Mouse (Mus musculus): Measurements from ENCODE around the gene Prkar2b.
A peak's percentile ranks its signal among the peaks of the same experiment; 100 is the strongest.

The Prkar2b gene

GRCm38 (mm10) chr12:31964074-31964473 is 97.0 kb downstream of the Prkar2b start:
- DNase-seq = no peak

- no peak for DNase-seq
These were observed 105.3 kb downstream of the Prkar2b start for GRCm38 (mm10) chr12:31955843-31956242.

GRCm38 (mm10) chr12:31950659-31951031 is 110.5 kb downstream of the Prkar2b start:
- peak; percentile 66 for DNase-seq

DNA sequence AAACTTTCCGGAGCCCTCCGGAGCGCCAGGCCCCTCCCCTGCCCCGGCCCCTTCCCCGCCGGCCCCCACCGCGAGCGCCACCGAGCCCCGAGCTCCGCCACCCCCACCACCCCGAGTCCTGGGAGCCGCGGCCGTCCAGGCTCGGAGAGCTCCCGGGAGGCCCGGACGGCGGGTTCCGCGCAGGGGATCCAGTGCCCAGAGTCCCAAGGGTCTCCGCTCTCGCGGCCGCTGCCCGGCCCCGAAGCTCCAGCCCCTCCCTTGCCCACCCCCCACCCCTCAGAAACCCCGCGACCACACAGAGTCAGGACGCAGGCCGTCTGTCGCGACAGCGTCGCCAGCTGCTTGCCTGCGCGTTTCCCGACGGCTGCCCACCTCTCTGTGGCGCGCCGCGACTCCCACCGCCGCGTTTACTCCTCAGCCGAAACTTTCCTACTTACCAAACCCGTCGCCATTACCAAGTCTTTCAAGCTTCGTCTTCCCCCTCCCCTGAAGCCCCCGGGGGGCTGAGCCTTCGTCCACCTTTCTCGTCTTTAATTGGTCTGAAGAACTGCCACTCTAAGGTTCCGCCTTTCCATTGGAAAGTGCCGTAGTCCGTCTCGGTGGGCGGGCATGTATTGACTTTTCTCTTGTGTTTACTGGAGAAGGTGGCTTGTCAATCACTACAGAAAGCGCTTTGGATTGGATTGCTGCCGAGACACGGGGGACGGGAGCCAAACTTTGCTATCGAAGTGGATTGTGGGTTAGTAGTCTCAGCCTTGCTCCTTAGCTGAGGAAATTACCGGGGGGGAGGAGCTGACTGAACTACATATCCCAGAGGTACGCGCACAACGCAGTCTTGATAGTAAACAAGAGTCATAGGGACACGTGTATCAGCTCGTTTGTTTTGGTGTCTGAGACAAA is 111.1 kb downstream of the Prkar2b start, which contains the start of gene Hbp1:
Hbp1 (minus strand) TSS at position 777 of the 900 bp plus-strand sequence.
- peak; percentile 98 for DNase-seq

GRCm38 (mm10) chr12:31949193-31949741 is 111.8 kb downstream of the Prkar2b start:
- peak; percentile 92 for DNase-seq

DNA sequence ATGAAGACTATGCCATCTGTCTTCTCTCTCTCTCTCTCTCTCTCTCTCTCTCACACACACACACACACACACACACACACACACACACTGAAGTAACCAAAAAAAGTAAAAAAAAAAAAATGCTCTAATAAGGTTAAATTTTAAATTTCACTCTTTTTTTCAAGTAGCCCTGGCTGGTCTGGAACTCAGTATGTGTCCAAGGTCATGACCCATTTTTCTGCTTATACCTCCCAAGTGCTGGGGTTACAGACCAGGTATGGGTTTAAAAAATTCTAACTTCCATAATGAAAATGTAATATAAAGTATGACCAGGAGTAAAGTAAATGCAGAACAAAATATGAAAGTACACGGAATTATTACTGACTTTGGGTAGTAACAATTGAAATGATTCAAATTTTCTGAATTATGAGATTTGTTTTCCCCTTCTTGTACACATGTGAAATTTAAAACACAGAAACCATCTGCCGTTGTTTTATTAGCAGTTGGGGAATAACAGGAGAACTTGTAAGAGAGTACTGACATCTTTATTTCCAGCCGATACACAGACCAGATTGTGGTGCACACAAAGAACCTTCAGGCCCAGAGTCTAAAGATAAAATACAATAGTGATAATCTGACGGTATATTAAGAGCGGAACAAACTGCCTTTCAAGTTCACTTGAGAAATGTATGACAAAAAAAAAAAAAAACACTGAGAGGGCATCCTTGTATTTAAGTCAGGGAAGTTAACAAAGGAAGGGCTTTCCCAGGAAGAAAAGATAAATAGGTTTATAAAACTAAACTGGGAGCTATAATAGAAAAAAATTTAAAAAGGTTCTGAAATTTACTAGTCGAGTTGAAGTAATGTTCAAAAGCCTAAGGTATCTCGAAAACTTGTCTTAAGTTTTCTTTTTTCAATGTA is 112.7 kb downstream of the Prkar2b start:
- DNase-seq = no peak

GRCm38 (mm10) chr12:31947476-31947875 is 113.6 kb downstream of the Prkar2b start:
- no peak for DNase-seq

GRCm38 (mm10) chr12:31944405-31944804 is 116.7 kb downstream of the Prkar2b start:
- no peak for DNase-seq

DNA sequence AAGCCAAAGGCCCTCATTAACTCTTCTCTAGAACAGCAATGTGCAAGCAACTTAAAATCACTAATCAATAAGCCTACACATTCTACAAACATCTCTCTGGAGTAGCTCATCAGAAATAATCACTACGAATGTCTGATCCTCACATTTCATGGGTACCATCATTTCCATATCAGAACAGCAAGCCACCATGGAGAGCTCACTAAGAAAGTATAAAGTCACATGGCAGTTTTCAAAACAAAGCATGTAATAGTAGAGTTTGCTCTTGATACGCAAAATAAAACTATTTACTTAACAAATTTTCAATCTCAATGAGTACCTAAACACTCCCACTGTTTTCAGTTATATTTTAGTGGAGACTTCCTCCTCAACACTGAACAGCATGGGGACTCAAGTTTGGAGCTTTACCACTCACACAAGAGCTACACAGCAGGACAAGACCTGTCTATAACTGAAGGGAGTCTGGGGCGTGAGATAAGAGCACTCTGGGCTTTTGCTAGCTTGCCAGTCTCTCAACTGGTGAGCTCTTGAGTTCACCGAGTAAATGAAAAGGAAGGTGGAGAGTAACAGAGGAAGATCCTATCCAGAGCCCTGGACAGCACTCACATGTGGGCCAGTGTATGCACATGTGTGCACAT is 118.0 kb downstream of the Prkar2b start:
- DNase-seq = no peak

- DNase-seq = no peak
These were observed 122.1 kb downstream of the Prkar2b start for GRCm38 (mm10) chr12:31939026-31939425.

- no peak for DNase-seq
These were observed 122.6 kb downstream of the Prkar2b start for GRCm38 (mm10) chr12:31938391-31938997.

DNA sequence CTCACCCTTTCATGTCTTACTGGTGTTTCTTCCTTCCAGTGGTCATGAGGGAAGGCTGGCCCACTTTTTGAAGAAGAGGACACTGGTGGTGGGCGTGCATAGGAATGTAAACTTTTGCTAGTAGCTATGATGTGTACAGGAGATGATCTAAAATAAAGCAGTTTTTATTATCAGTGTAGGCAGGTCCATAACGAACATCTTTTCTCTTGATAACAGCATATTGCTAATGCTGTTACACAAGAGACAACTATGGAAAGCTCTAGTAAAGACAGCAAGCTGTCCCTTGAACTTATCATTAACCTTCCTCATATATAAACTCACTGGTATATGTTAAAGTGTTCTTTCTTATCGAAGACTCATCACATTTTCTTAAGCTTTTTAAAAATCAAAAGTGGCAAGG is 123.5 kb downstream of the Prkar2b start:
- no peak for DNase-seq

DNA sequence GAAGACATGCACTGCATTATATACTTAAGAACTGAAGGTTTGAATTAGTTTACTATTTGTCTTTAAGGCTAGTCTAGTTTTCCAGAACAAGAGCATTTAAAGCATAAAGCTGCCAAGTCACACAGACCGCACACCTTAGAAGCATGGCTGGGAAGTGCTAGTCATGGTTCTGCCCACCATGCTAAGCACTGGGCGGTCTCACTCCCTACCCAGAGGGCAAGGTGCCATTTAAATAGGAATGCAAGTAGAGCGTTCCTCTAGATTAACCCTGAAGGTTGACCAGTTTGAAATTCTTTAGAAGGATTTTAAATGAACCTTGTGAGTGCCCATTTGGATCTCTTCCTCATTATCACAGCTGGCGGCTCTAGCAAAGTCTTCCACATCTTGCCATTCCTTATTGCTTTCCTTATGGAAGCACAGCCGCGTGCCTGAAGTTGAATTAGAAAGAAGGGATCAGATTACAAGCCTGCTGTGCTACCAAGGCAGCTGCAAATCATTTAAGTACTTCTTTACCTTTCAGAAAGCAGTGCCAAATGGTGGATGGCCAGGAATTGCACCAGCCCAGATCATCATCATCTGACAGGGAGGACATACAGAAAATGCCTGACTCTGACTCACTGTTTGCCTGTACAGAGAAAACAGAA is 124.3 kb downstream of the Prkar2b start:
- no peak for DNase-seq

- no peak for DNase-seq
These were observed 129.3 kb downstream of the Prkar2b start for GRCm38 (mm10) chr12:31931818-31932217.

- no peak for DNase-seq
These were observed 132.6 kb downstream of the Prkar2b start for GRCm38 (mm10) chr12:31928498-31928897.

- peak; percentile 68 for DNase-seq
These were observed 134.4 kb downstream of the Prkar2b start for GRCm38 (mm10) chr12:31926661-31927061.

DNA sequence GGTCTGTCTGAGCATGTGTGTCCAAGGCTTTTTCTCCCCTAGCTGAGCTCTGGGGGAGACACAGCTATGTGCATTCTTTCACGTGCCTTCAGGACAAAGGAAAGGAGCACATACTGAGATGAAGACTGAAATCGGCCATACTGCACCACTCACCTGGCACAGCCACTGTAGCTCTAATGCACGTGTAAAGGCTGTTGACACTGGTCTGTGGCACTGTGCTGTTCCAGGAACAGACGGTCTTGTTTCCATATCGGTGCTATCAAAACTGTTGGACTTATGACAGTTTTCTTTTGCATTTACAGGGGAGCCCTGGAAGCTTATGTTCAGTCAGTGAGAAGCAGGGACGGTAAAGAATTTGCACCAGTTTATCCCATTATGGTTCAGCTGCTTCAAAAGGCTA is 135.8 kb downstream of the Prkar2b start:
- no peak for DNase-seq

DNA sequence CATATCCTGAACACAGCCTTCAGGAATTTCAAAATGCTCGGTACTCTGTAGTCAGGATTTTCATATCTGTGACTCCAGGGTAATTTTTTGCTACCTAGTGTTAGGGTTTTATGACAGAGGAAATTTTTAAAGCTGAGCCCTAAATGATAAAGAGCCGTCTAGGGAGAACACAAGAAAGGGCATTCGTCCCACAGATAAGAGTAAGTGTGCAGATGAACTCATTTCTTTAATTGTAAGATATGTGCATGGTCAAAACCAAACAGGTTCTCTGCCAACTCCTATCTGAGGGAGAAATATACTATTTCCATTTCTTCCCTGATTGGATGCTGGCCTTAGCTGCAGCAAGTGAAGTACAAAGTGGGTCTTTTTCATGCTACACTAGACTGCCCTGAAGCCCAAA is 137.0 kb downstream of the Prkar2b start:
- no peak for DNase-seq

DNA sequence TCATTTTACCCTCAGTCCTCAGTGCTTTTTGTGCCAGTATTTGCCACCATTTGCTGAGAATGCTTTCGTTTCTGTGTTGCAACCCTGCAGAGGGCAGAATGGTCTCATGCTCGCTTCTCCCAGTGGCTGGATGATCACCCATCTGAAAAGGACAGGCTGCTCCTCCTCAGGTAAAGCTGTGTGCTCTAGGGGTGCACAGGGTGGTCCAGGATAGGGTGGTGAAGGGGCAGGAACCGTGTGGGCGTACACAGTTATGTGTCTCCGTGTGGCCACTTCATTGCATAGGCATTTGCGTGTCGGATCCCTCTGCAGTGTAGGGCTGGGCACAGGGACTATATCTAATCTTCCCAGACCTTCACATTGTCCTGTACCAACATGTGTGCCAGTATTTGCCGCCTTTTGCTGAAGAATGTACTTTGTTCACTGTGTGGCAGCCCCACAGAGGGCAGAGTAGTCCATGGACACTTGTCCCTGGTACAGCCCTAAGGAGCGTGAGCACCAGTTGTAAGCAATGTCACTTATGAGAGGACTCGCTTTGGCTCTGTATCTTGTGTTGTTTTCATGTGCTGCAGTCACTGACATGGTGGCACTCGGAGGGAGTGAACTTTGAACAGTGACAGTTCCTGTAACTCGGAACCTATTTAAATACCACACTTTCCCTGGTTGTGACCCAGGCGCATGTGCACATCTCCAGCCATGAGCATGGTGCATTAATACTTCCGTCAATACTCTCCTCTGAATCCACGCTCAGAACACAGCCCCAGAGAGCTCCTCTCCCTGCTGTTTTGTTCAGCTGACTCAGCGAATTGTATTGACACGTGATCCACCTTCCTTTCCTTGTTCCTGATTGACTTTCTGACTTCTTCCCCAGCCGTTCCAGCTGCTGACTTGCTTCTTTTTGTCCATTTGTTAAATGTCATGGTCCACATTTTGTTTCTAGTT is 140.4 kb downstream of the Prkar2b start:
- no peak for DNase-seq

- DNase-seq = peak; percentile 25
These were observed 143.9 kb downstream of the Prkar2b start for GRCm38 (mm10) chr12:31917245-31917644.

DNA sequence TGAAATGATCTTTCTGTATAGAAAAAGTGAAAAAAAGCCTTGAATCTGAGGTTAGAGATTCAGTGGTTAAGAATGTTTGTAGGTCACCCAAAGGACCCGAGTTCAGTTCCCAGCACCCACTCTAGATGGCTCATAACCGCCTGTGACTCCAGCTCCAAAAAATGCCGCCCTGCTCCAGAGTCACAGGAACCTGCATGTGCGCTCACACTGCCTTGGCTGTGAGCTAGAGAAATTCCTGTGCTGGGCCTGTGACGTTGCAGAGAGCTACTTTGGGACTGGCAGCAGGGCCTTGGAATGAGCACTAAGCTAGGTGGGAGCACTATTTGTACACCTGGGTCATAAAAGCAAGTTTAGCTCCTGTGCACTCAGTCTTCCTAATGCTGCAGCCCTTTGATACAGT is 144.4 kb downstream of the Prkar2b start:
- DNase-seq = no peak

Data from right cerebral cortex, postnatal 14 days (tissue).